19 mouse cellular contexts compared by ENCODE assay signal in the genomic region with DNA sequence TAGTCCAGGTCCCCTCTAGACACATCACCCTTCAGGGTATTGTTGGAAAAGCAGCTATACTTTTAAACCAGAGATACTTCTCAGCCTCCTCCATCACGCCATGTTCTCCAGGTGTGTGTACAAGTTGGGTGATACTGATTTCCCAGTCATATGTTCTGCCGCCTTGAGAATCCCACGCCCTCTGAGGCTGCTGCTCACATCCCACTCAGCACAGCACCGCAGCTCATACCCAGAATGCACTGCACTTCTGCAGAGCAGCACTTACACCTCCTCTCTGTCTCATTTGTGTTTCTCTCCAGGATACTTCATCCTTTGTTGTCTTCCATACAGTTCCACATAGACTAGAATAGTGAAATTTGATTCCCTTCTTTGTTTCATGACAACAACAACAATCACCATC.
DNase-seq lines count a peak whose midpoint lies in the region; ATAC-seq lines count a peak whose summit lies in the region.
"Had no signal": no experiment of that assay in that cellular context is flagged by ENCODE, and none has a peak within 500 bp of the region (broad histone marks: within the 10 kb centered on the region; RNA-seq: fewer than 3 reads in every experiment).

No protein-coding gene starts in this region.

- H3K9ac ChIP-seq in hindbrain, embryonic 11.5 days (ENCODE audit: low read depth, low read length) = no peak overlapping the region
- no peak overlapping the region for H3K9ac ChIP-seq in hindbrain, embryonic 16.5 days (ENCODE audit: low read depth, low read length)
- H3K9ac ChIP-seq: forebrain, embryonic 12.5 days; hindbrain, embryonic 14.5 days; liver, embryonic 12.5 days; lung, embryonic 15.5 days; midbrain, embryonic 13.5 days had no signal

- no peaks in the 10 kb centered on the region for H3K27me3 ChIP-seq in hindbrain, embryonic 11.5 days (ENCODE audit: control insufficient read depth, insufficient read depth, low read length)
- H3K27me3 ChIP-seq in hindbrain, embryonic 16.5 days (replicated peaks; ENCODE audit: control insufficient read depth, insufficient read depth, low read length) = no peaks in the 10 kb centered on the region
- H3K27me3 ChIP-seq: forebrain, embryonic 12.5 days; liver, embryonic 12.5 days; lung, embryonic 15.5 days; midbrain, embryonic 13.5 days had no signal

- intact Hi-C loops in left cerebral cortex, postnatal 10 days (cut with DNase I) = no loop called here

- no peak overlapping the region for H3K4me3 ChIP-seq in hindbrain, embryonic 11.5 days (ENCODE audit: low read depth, low read length)
- H3K4me3 ChIP-seq in hindbrain, embryonic 16.5 days (ENCODE audit: low read length) = no peak overlapping the region
- H3K4me3 ChIP-seq: forebrain, embryonic 12.5 days; heart, adult 2 months; liver, embryonic 12.5 days; lung, embryonic 15.5 days; midbrain, embryonic 13.5 days; myocyte had no signal

- no peak overlapping the region for H3K27ac ChIP-seq in hindbrain, embryonic 11.5 days (ENCODE audit: low read depth, low read length)
- no peak overlapping the region for H3K27ac ChIP-seq in hindbrain, embryonic 16.5 days (ENCODE audit: low read depth, low read length)
- H3K27ac ChIP-seq: forebrain, embryonic 12.5 days; heart, adult 2 months; liver, embryonic 12.5 days; lung, embryonic 15.5 days; midbrain, embryonic 13.5 days had no signal

- H3K36me3 ChIP-seq in hindbrain, embryonic 11.5 days (ENCODE audit: control insufficient read depth, insufficient read depth, low read length) = no peaks in the 10 kb centered on the region
- no peaks in the 10 kb centered on the region for H3K36me3 ChIP-seq in hindbrain, embryonic 16.5 days (ENCODE audit: control insufficient read depth, insufficient read depth, low read length)
- H3K36me3 ChIP-seq: forebrain, embryonic 12.5 days; liver, embryonic 12.5 days; lung, embryonic 15.5 days; midbrain, embryonic 13.5 days had no signal

- peak; percentile 25; the same call in 1 of the 2 replicates for ATAC-seq in hindbrain, embryonic 11.5 days (ENCODE audit: low FRiP score)
- ATAC-seq in hindbrain, embryonic 16.5 days = no peak
- ATAC-seq: liver, embryonic 12.5 days; midbrain, embryonic 13.5 days had no signal

- WGBS in hindbrain, embryonic 11.5 days = 65% methylated on average over 4 of the region's 4 CpGs
- WGBS in hindbrain, embryonic 16.5 days = 67% methylated on average over 4 of the region's 4 CpGs

- no peaks in the 10 kb centered on the region for H3K9me3 ChIP-seq in hindbrain, embryonic 11.5 days (ENCODE audit: control insufficient read depth, low read length)
- H3K9me3 ChIP-seq in hindbrain, embryonic 16.5 days (ENCODE audit: control insufficient read depth, low read length) = no peaks in the 10 kb centered on the region
- H3K9me3 ChIP-seq: forebrain, embryonic 12.5 days; liver, embryonic 12.5 days; lung, embryonic 15.5 days; midbrain, embryonic 13.5 days had no signal

- no peak overlapping the region for H3K4me2 ChIP-seq in hindbrain, embryonic 11.5 days (replicated peaks; ENCODE audit: low read depth, low read length)
- no peak overlapping the region for H3K4me2 ChIP-seq in hindbrain, embryonic 16.5 days (ENCODE audit: low read length)
- H3K4me2 ChIP-seq: forebrain, embryonic 12.5 days; hindbrain, embryonic 14.5 days; liver, embryonic 12.5 days; lung, embryonic 15.5 days; midbrain, embryonic 13.5 days had no signal

- DNase-seq in hindbrain, embryonic 11.5 days (ENCODE audit: low spot score) = no peak
- peak; percentile 57 to 80 for DNase-seq in left cerebral cortex, adult 18-20 months (ENCODE audit: low spot score in 2 of 2)
- DNase-seq in left cerebral cortex, postnatal 10 days (ENCODE audit: extremely low spot score in 1 of 2, low spot score in 2 of 2) = no peak
- DNase-seq in frontal cortex, postnatal 25 days (ENCODE audit: low spot score in 2 of 2) = peak; percentile 16 to 44
- peak; percentile 15 for DNase-seq in right cerebral cortex, postnatal 14 days
- DNase-seq in adrenal gland, postnatal 25 days = no peak
- DNase-seq in cerebellum, adult 8-10 months = no peak
- DNase-seq: B cell, adult 2 months; cerebellum, adult 9-10 months; heart, adult 2 months; kidney, adult 11 months; kidney, postnatal 10 days had no signal

- no peaks in the 10 kb centered on the region for H3K4me1 ChIP-seq in hindbrain, embryonic 11.5 days (replicated peaks; ENCODE audit: control insufficient read depth, insufficient read depth, low read length)
- no peaks in the 10 kb centered on the region for H3K4me1 ChIP-seq in hindbrain, embryonic 16.5 days (ENCODE audit: control insufficient read depth, insufficient read depth, low read depth, low read length)
- H3K4me1 ChIP-seq: liver, embryonic 12.5 days; lung, embryonic 15.5 days had no signal

Comparison
In these comparisons a context has a peak if more than half of its experiments do, and no peak if none do; other contexts are left out.
1. DNase-seq: peak in left cerebral cortex, adult 18-20 months (2 of 2), frontal cortex, postnatal 25 days (2 of 2) and right cerebral cortex, postnatal 14 days (single experiment); none in hindbrain, embryonic 11.5 days (single experiment), left cerebral cortex, postnatal 10 days (0 of 2), adrenal gland, postnatal 25 days (single experiment) and cerebellum, adult 8-10 months (single experiment).